Mouse (Mus musculus) hindbrain, embryonic 15.5 days (tissue): ENCODE measurements at regions not wholly inside any gene's neighbourhood (a gene's known extent, or its start where the extent isn't known, plus 50 kb on each side); places are given as distances from the start of the nearest gene placed in this dataset.
A peak's percentile ranks its signal among the peaks of the same experiment; 100 is the strongest.

Source experiments
- ATAC-seq: fragments of 200-750 bp; cut with Nextera tagmentation; 2 replicates; pipeline ENCODE4 v1.8.0; 2017; ENCODE audit warnings: low read depth, moderate number of reproducible peaks, moderate TSS enrichment; ENCODE audit not compliant: low FRiP score
- H3K27ac ChIP-seq: fragments of 300-500 bp; sonication (generic); replicated peaks from 2 replicates; pipeline ENCODE4 v1.5.1; 2015; ENCODE audit warnings: mild to moderate bottlenecking, inconsistent platforms
- H3K27me3 ChIP-seq: fragments of 300-500 bp; sonication (generic); 2 replicates; pipeline ENCODE4 v1.6.1; 2015; ENCODE audit warnings: control low read depth, inconsistent platforms
- H3K36me3 ChIP-seq: fragments of 300-500 bp; sonication (generic); 2 replicates; pipeline ENCODE4 v1.6.1; 2015; ENCODE audit warnings: control low read depth, inconsistent platforms
- H3K4me1 ChIP-seq: fragments of 300-500 bp; sonication (generic); replicated peaks from 2 replicates; pipeline ENCODE4 v1.6.1; 2015; ENCODE audit warnings: control low read depth, inconsistent platforms
- H3K4me2 ChIP-seq: fragments of 300-500 bp; sonication (generic); 2 replicates; pipeline ENCODE4 v1.6.1; 2015; ENCODE audit warnings: moderate library complexity, mild to moderate bottlenecking, inconsistent platforms
- H3K4me3 ChIP-seq: fragments of 300-500 bp; sonication (generic); 2 replicates; pipeline ENCODE4 v1.5.1; 2015; ENCODE audit warnings: mild to moderate bottlenecking, inconsistent platforms
- H3K9ac ChIP-seq: fragments of 300-500 bp; sonication (generic); 2 replicates; pipeline ENCODE4 v1.6.1; 2015; ENCODE audit warnings: inconsistent platforms
- H3K9me3 ChIP-seq: fragments of 300-500 bp; sonication (generic); 2 replicates; pipeline ENCODE4 v1.6.1; 2016; ENCODE audit warnings: control low read depth, inconsistent platforms
- WGBS: fragments of 180-500 bp; shearing (Covaris S2); methylation state at CpG from one replicate; pipeline ENCODE4 v1.1.7; 2015; 5-methylcytosine and 5-hydroxymethylcytosine counted together

- Histone ChIP-seq H3K36me3 (no peaks in the 10 kb centered on the region), H3K4me1 (no peaks in the 10 kb centered on the region), H3K4me3 (no peak overlapping the region), H3K4me2 (no peak overlapping the region), H3K27ac (no peak overlapping the region), H3K9me3 (no peaks in the 10 kb centered on the region), H3K9ac (no peak overlapping the region), H3K27me3 (no peaks in the 10 kb centered on the region)
- WGBS: 81% methylated on average over 10 of the region's 10 CpGs
- no peak for ATAC-seq
These were observed 258.2 kb upstream of the Arrdc4 start for GRCm38 (mm10) chr7:69007237-69007636.

- Histone ChIP-seq H3K4me1 (no peaks in the 10 kb centered on the region), H3K9me3 (no peaks in the 10 kb centered on the region), H3K4me3 (no peak overlapping the region), H3K9ac (no peak overlapping the region), H3K4me2 (no peak overlapping the region), H3K27ac (no peak overlapping the region), H3K27me3 (no peaks in the 10 kb centered on the region), H3K36me3 (no peaks in the 10 kb centered on the region)
- WGBS: 89% methylated on average over 4 of the region's 4 CpGs
- no peak for ATAC-seq
These were observed 239.0 kb upstream of the Arrdc4 start for GRCm38 (mm10) chr7:68988061-68988460.

- Histone ChIP-seq H3K9ac (no peak overlapping the region), H3K36me3 (no peaks in the 10 kb centered on the region), H3K27ac (no peak overlapping the region), H3K9me3 (no peaks in the 10 kb centered on the region), H3K4me3 (no peak overlapping the region), H3K4me1 (no peaks in the 10 kb centered on the region), H3K27me3 (no peaks in the 10 kb centered on the region), H3K4me2 (no peak overlapping the region)
- 23% methylated on average over 1 of the region's 1 CpGs for WGBS
- ATAC-seq: no peak
These were observed 234.9 kb upstream of the Arrdc4 start for GRCm38 (mm10) chr7:68983937-68984336.

DNA sequence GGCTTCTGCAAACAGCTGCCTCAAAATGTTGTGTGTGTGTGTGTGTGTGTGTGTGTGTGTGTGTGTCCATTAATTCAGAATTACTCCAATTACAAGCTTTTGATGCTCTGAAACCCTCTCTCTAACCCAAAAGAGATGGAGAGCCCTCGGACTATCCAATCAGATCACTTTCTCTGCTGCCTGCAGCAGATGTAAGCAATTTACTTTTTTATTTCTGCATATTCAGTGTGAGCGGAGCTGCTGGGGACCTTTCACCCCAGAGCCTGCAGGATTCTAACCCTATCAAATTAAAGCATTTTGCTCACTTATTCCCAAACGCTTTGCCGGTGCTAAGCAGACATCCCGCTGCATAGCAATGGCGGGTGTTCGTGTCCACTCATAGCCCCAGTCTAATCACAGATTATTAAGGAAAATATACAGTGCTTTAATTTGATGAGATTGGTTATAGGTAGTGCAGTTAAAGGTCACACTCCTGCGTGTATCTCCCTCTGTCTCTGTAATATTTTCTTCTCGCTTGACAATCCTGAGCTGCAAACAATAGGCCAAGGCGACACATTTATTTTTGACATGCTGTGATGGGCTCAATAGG lies 234.0 kb upstream of the Arrdc4 start:
- no peak overlapping the region for H3K4me3 ChIP-seq
- H3K9me3 ChIP-seq: no peaks in the 10 kb centered on the region
- no peak overlapping the region for H3K4me2 ChIP-seq
- 0 out of 2 replicates have a peak, but pooled peaks cover 2% of the 10 kb centered on the region for H3K4me1 ChIP-seq
- no peak overlapping the region for H3K27ac ChIP-seq
- no peaks in the 10 kb centered on the region for H3K27me3 ChIP-seq
- no peak overlapping the region for H3K9ac ChIP-seq
- H3K36me3 ChIP-seq: no peaks in the 10 kb centered on the region
- no peak for ATAC-seq
- 61% methylated on average over 10 of the region's 10 CpGs for WGBS

DNA sequence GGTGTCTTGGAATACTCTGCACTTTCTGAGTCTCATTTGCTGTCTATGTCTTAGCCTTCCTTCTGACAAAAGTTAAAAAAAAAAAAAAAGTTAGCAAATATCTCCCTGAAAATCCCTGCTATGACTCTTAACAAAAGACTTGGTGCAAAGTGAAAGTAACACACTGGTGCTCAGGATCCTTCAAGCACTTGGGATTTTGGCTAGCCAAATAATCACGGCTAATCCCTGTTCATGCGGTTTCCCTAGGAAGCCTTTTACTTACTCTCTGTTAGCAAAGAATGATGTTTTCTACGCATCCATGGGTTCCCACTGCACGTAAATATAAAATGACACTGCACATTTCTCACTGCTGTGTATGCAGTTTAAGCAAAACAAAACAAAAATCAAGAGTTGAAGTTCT lies 229.5 kb upstream of the Arrdc4 start:
- ATAC-seq: no peak
- no peak overlapping the region for H3K4me2 ChIP-seq

GRCm38 (mm10) chr7:68976813-68977752 lies 228.0 kb upstream of the Arrdc4 start:
- no peaks in the 10 kb centered on the region for H3K36me3 ChIP-seq
- peak; percentile 79 for ATAC-seq
- 0 out of 2 replicates have a peak, but pooled peaks cover 2% of the 10 kb centered on the region for H3K4me1 ChIP-seq
- H3K27ac ChIP-seq: no peak overlapping the region
- H3K9me3 ChIP-seq: no peaks in the 10 kb centered on the region
- WGBS: 58% methylated on average over 7 of the region's 7 CpGs
- H3K4me2 ChIP-seq: no peak overlapping the region
- H3K27me3 ChIP-seq: no peaks in the 10 kb centered on the region
- no peak overlapping the region for H3K9ac ChIP-seq
- H3K4me3 ChIP-seq: no peak overlapping the region

More for the DNA sequence above, 229.5 kb upstream of the Arrdc4 start:
- Histone ChIP-seq H3K9ac (no peak overlapping the region), H3K27ac (no peak overlapping the region), H3K9me3 (no peaks in the 10 kb centered on the region), H3K4me3 (no peak overlapping the region), H3K4me1 (0 out of 2 replicates have a peak, but pooled peaks cover 2% of the 10 kb centered on the region), H3K36me3 (no peaks in the 10 kb centered on the region), H3K27me3 (no peaks in the 10 kb centered on the region)
- 41% methylated on average over 4 of the region's 4 CpGs for WGBS

- no peak overlapping the region for H3K27ac ChIP-seq
- WGBS: 47% methylated on average over 5 of the region's 5 CpGs
- no peak for ATAC-seq
- H3K9ac ChIP-seq: no peak overlapping the region
- no peaks in the 10 kb centered on the region for H3K27me3 ChIP-seq
- H3K4me1 ChIP-seq: 0 out of 2 replicates have a peak, but pooled peaks cover 2% of the 10 kb centered on the region
- no peak overlapping the region for H3K4me3 ChIP-seq
- no peaks in the 10 kb centered on the region for H3K9me3 ChIP-seq
- no peaks in the 10 kb centered on the region for H3K36me3 ChIP-seq
- no peak overlapping the region for H3K4me2 ChIP-seq
These were observed 226.9 kb upstream of the Arrdc4 start for GRCm38 (mm10) chr7:68975956-68976355.

DNA sequence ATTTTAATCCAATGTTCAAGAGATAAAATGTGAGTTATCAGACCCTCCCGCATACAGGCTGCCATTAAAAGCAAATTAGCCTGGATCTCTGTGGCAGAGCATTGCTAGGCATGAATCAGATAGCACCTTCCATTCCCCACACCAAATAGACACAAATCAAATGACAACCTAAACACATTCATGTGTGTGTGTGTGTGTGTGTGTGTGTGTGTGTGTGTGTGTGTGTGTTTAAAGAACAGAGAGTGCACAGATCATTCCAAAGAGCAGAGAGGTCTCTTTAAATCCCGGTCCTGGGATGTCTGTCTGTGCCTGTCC lies 226.5 kb upstream of the Arrdc4 start:
- WGBS: 78% methylated on average over 2 of the region's 2 CpGs
- H3K36me3 ChIP-seq: no peaks in the 10 kb centered on the region
- H3K9ac ChIP-seq: no peak overlapping the region
- no peaks in the 10 kb centered on the region for H3K9me3 ChIP-seq
- 0 out of 2 replicates have a peak, but pooled peaks cover 2% of the 10 kb centered on the region for H3K4me1 ChIP-seq
- H3K27ac ChIP-seq: no peak overlapping the region
- ATAC-seq: no peak
- no peak overlapping the region for H3K4me3 ChIP-seq
- no peak overlapping the region for H3K4me2 ChIP-seq
- no peaks in the 10 kb centered on the region for H3K27me3 ChIP-seq

GRCm38 (mm10) chr7:68974761-68975579 lies 225.9 kb upstream of the Arrdc4 start:
- H3K4me1 ChIP-seq: 0 out of 2 replicates have a peak, but pooled peaks cover 2% of the 10 kb centered on the region
- H3K27me3 ChIP-seq: no peaks in the 10 kb centered on the region
- H3K36me3 ChIP-seq: no peaks in the 10 kb centered on the region
- H3K9ac ChIP-seq: no peak overlapping the region
- H3K9me3 ChIP-seq: no peaks in the 10 kb centered on the region
- H3K27ac ChIP-seq: no peak overlapping the region
- no peak overlapping the region for H3K4me2 ChIP-seq
- 80% methylated on average over 8 of the region's 8 CpGs for WGBS
- no peak overlapping the region for H3K4me3 ChIP-seq
- ATAC-seq: no peak

DNA sequence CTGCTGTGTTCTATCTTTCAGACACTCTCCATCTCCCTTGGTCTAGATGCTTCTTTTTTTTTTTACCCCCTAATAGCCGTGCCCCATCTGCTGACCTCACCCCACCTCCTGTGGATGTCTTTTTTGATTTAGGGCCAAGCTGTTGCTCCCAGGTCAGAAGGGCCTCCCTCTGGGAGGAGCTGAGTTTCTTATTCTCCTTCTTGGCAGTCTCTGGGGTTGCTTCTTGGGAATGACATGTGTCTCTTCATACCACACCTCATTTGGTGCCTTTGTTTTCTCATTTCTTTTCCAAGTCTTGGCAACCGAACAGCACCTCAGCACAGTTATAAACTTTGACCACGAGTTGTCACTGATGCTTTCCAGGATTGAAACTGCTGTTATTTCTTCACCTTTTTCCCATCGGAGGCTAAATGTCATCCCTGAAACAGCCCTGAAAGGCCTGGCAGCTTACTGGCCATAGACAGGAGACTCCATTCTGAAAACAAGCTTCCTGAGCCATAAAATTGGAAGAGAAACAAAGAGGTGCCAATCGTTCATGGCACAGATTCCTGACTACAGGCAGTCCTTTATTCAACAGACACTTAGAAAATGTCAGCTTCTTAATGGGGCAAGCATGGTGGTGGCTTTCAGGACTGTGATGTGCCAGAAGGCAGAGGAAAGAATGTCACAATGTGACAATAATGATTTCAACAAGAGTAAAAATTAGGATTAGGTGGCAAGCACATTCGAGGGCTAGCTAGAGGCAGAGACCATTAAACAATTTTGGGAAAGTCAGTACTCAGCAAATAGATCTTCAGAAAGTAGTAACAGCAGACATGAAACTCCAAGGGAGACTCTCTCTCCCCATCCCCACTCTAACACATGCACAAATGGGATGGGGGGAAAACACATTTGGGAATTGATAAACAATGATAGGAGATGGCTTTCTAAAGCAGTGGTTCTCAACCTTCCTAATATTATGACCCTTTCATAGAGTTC lies 197.1 kb upstream of the Arrdc4 start:
- Histone ChIP-seq H3K4me2 (no peak overlapping the region), H3K27ac (no peak overlapping the region), H3K9me3 (no peaks in the 10 kb centered on the region), H3K9ac (no peak overlapping the region), H3K36me3 (no peaks in the 10 kb centered on the region), H3K4me3 (no peak overlapping the region), H3K27me3 (no peaks in the 10 kb centered on the region), H3K4me1 (no peaks in the 10 kb centered on the region)
- WGBS: 23% methylated on average over 6 of the region's 6 CpGs
- ATAC-seq: no peak

GRCm38 (mm10) chr7:68930627-68931334 lies 181.7 kb upstream of the Arrdc4 start:
- Histone ChIP-seq H3K4me1 (no peaks in the 10 kb centered on the region), H3K4me3 (no peak overlapping the region), H3K27ac (no peak overlapping the region), H3K9ac (no peak overlapping the region), H3K4me2 (no peak overlapping the region), H3K36me3 (no peaks in the 10 kb centered on the region), H3K27me3 (no peaks in the 10 kb centered on the region), H3K9me3 (no peaks in the 10 kb centered on the region)
- ATAC-seq: no peak
- WGBS: 61% methylated on average over 14 of the region's 14 CpGs
